Mouse (Mus musculus) heart, postnatal 0 days (tissue): ENCODE measurements around the gene Sf3b3.

Experiments used
- CTCF ChIP-seq: IDR thresholded peaks from 2 replicates; pipeline ENCODE4 v1.5.1; 2016; ENCODE audit warnings: antibody characterized with exemption, control low read depth, low read depth
- EP300 ChIP-seq: IDR thresholded peaks from 2 replicates; pipeline ENCODE4 v1.6.1; 2016; ENCODE audit warnings: antibody characterized with exemption, low read depth

DNA sequence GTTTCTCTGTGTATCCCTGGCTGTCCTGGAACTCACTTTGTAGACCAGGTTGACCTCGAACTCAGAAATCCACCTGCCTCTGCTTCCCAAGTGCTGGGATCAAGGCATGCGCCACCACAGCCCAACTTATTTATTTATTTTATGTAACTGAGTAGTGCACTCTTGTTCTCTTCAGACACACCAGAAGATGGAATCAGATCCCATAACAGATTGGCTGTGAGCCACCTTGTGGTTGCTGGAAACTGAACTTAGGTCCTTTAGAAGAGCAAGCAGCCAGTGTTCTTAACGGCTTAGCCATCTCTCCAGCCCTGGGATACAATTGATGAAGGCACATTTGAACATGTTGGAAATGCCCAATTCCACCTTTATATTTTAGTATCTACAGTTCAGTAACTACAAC lies 28.0 kb downstream of the Sf3b3 start:
- no peak for TF ChIP-seq CTCF
- no peak for TF ChIP-seq EP300
